ENCODE assay signal across 17 mouse cellular contexts in the genomic region with DNA sequence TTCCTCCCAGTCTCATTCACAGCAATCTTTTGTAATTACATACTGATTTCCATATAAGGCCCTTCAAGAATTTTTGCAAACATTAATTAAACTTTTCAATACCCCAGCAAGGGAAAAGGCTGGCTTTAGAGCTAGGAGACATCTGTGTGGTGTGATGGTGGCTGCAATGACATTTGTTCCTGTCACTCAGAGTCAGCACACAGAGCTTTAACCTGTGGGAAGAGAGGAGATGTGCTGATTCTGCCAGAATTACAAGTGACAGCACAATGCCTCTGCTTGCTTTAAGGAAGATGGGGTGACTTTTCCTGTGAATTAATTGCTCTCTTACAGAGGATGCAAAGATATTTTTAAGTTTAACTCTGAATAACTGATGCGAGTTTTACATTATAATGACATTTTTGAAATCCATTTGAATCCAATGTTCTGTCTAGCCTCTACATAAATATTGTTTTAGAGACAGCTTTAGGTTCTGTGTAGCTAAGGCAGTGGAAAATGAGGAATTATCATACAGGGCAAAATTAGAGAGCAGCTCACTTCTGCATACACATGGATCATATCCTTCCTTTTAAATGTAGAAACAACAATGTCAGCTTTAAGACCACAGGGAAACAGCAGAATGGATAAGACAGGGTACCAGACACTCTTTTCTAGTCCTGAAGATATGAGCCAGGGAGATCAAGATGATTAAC.
DNase-seq lines count a peak whose midpoint lies in the region; ATAC-seq and TF ChIP-seq lines count a peak whose summit lies in the region.
"Had no signal": no experiment of that assay in that cellular context is flagged by ENCODE, and none has a peak within 500 bp of the region (broad histone marks: within the 10 kb centered on the region; RNA-seq: fewer than 3 reads in every experiment).

No protein-coding gene starts in this region.

- no peak overlapping the region for H3K27ac ChIP-seq in forebrain, embryonic 14.5 days (ENCODE audit: low read depth, low read length)
- H3K27ac ChIP-seq in forebrain, embryonic 11.5 days (ENCODE audit: low read depth, low read length) = no peak overlapping the region
- H3K27ac ChIP-seq in midbrain, embryonic 16.5 days (ENCODE audit: low read length) = no peak overlapping the region
- no peak overlapping the region for H3K27ac ChIP-seq in midbrain, embryonic 10.5 days (replicated peaks)
- no peak overlapping the region for H3K27ac ChIP-seq in forebrain, postnatal 0 days (ENCODE audit: low read depth, low read length)
- H3K27ac ChIP-seq: embryonic facial prominence, embryonic 13.5 days; heart, embryonic 13.5 days; hindbrain, embryonic 15.5 days had no signal

- no peaks in the 10 kb centered on the region for H3K4me1 ChIP-seq in forebrain, embryonic 14.5 days (ENCODE audit: control insufficient read depth, insufficient read depth, low read length)
- no peaks in the 10 kb centered on the region for H3K4me1 ChIP-seq in forebrain, embryonic 11.5 days (replicated peaks; ENCODE audit: control insufficient read depth, insufficient read depth, low read length)
- H3K4me1 ChIP-seq in midbrain, embryonic 16.5 days (ENCODE audit: control insufficient read depth, insufficient read depth, low read length) = no peaks in the 10 kb centered on the region
- no peaks in the 10 kb centered on the region for H3K4me1 ChIP-seq in midbrain, embryonic 10.5 days
- H3K4me1 ChIP-seq in forebrain, postnatal 0 days (ENCODE audit: insufficient read depth) = no peaks in the 10 kb centered on the region
- H3K4me1 ChIP-seq: embryonic facial prominence, embryonic 13.5 days; hindbrain, embryonic 15.5 days had no signal

- DNase-seq in forebrain, embryonic 14.5 days (ENCODE audit: low spot score) = peak; percentile 9
- DNase-seq in forebrain, embryonic 11.5 days (ENCODE audit: low spot score) = no peak
- no peak for DNase-seq in midbrain, embryonic 10.5 days (ENCODE audit: low spot score)
- peak; percentile 26 for DNase-seq in forebrain, postnatal 0 days
- no peak for DNase-seq in kidney, postnatal 10 days
- DNase-seq: adrenal gland, adult 8-10 months; adrenal gland, postnatal 36 days; cerebellum, adult 11-12 months; cerebellum, adult 9-10 months; cerebellum, postnatal 25 days; gastrocnemius, postnatal 14 days; heart, postnatal 36 days had no signal

- H3K27me3 ChIP-seq in forebrain, embryonic 14.5 days (replicated peaks; ENCODE audit: control insufficient read depth, insufficient read depth, low read length) = no peaks in the 10 kb centered on the region
- H3K27me3 ChIP-seq in forebrain, embryonic 11.5 days (ENCODE audit: control insufficient read depth, insufficient read depth, low read length) = no peaks in the 10 kb centered on the region
- H3K27me3 ChIP-seq in midbrain, embryonic 16.5 days (ENCODE audit: control insufficient read depth, insufficient read depth, low read depth, low read length) = no peaks in the 10 kb centered on the region
- H3K27me3 ChIP-seq in midbrain, embryonic 10.5 days (ENCODE audit: low read depth, poor library complexity, severe bottlenecking) = no peaks in the 10 kb centered on the region
- H3K27me3 ChIP-seq in forebrain, postnatal 0 days (ENCODE audit: insufficient read depth, low read length) = no peaks in the 10 kb centered on the region
- H3K27me3 ChIP-seq: embryonic facial prominence, embryonic 13.5 days; heart, embryonic 13.5 days; hindbrain, embryonic 15.5 days had no signal

- WGBS in forebrain, embryonic 14.5 days = 83% methylated on average over 1 of the region's 1 CpGs
- 90% methylated on average over 1 of the region's 1 CpGs for WGBS in forebrain, embryonic 11.5 days
- 70% methylated on average over 1 of the region's 1 CpGs for WGBS in midbrain, embryonic 16.5 days
- 88% methylated on average over 1 of the region's 1 CpGs for WGBS in midbrain, embryonic 10.5 days
- WGBS in forebrain, postnatal 0 days = 54% methylated on average over 1 of the region's 1 CpGs

- no peak overlapping the region for H3K4me3 ChIP-seq in forebrain, embryonic 14.5 days (ENCODE audit: low read depth, low read length)
- no peak overlapping the region for H3K4me3 ChIP-seq in forebrain, embryonic 11.5 days (ENCODE audit: low read depth, low read length)
- no peak overlapping the region for H3K4me3 ChIP-seq in midbrain, embryonic 16.5 days (ENCODE audit: low read depth, low read length)
- no peak overlapping the region for H3K4me3 ChIP-seq in midbrain, embryonic 10.5 days
- H3K4me3 ChIP-seq in forebrain, postnatal 0 days (ENCODE audit: low read depth, low read length) = no peak overlapping the region
- H3K4me3 ChIP-seq: embryonic facial prominence, embryonic 13.5 days; heart, embryonic 13.5 days; hindbrain, embryonic 15.5 days had no signal

- H3K36me3 ChIP-seq in forebrain, embryonic 14.5 days (ENCODE audit: control insufficient read depth, insufficient read depth, low read length) = no peaks in the 10 kb centered on the region
- H3K36me3 ChIP-seq in forebrain, embryonic 11.5 days (ENCODE audit: control insufficient read depth, insufficient read depth, low read length) = no peaks in the 10 kb centered on the region
- H3K36me3 ChIP-seq in midbrain, embryonic 16.5 days (ENCODE audit: control insufficient read depth, insufficient read depth, low read length) = no peaks in the 10 kb centered on the region
- no peaks in the 10 kb centered on the region for H3K36me3 ChIP-seq in midbrain, embryonic 10.5 days
- no peaks in the 10 kb centered on the region for H3K36me3 ChIP-seq in forebrain, postnatal 0 days (ENCODE audit: insufficient read depth)
- H3K36me3 ChIP-seq: embryonic facial prominence, embryonic 13.5 days; heart, embryonic 13.5 days; hindbrain, embryonic 15.5 days had no signal

- no peaks in the 10 kb centered on the region for H3K9me3 ChIP-seq in forebrain, embryonic 14.5 days (replicated peaks; ENCODE audit: control insufficient read depth, low read length)
- no peaks in the 10 kb centered on the region for H3K9me3 ChIP-seq in forebrain, embryonic 11.5 days (ENCODE audit: control insufficient read depth, low read length)
- no peaks in the 10 kb centered on the region for H3K9me3 ChIP-seq in midbrain, embryonic 16.5 days (replicated peaks; ENCODE audit: control insufficient read depth, low read length, poor library complexity, severe bottlenecking)
- H3K9me3 ChIP-seq in midbrain, embryonic 10.5 days (replicated peaks) = no peaks in the 10 kb centered on the region
- no peaks in the 10 kb centered on the region for H3K9me3 ChIP-seq in forebrain, postnatal 0 days (ENCODE audit: low read length)
- H3K9me3 ChIP-seq: embryonic facial prominence, embryonic 13.5 days; heart, embryonic 13.5 days; hindbrain, embryonic 15.5 days had no signal

- no peak overlapping the region for H3K9ac ChIP-seq in forebrain, embryonic 14.5 days (ENCODE audit: low read length)
- H3K9ac ChIP-seq in forebrain, embryonic 11.5 days (ENCODE audit: low read length) = no peak overlapping the region
- H3K9ac ChIP-seq in midbrain, embryonic 16.5 days (ENCODE audit: low read depth, low read length) = no peak overlapping the region
- H3K9ac ChIP-seq in forebrain, postnatal 0 days = no peak overlapping the region
- H3K9ac ChIP-seq: embryonic facial prominence, embryonic 13.5 days; heart, embryonic 13.5 days; hindbrain, embryonic 15.5 days had no signal

- no peak overlapping the region for H3K4me2 ChIP-seq in forebrain, embryonic 14.5 days (ENCODE audit: low read length)
- H3K4me2 ChIP-seq in forebrain, embryonic 11.5 days (ENCODE audit: low read depth, low read length, severe bottlenecking) = no peak overlapping the region
- no peak overlapping the region for H3K4me2 ChIP-seq in midbrain, embryonic 16.5 days (ENCODE audit: low read length)
- H3K4me2 ChIP-seq in forebrain, postnatal 0 days (ENCODE audit: low read depth) = no peak overlapping the region
- H3K4me2 ChIP-seq: embryonic facial prominence, embryonic 13.5 days; heart, embryonic 13.5 days; hindbrain, embryonic 15.5 days had no signal

- no peak for TF ChIP-seq CTCF in forebrain, postnatal 0 days (IDR thresholded peaks at IDR 0.05; ENCODE audit: low read depth)

- peak; percentile 44; the same call in 1 of the 2 replicates for ATAC-seq in forebrain, embryonic 14.5 days
- ATAC-seq in forebrain, embryonic 11.5 days (replicated peaks; ENCODE audit: low FRiP score) = no peak
- peak; percentile 36; the same call in 1 of the 2 replicates for ATAC-seq in midbrain, embryonic 16.5 days
- peak; percentile 91 for ATAC-seq in forebrain, postnatal 0 days
- ATAC-seq: intestine, embryonic 16.5 days had no signal

Comparison
In these comparisons a context has a peak if more than half of its experiments do, and no peak if none do; other contexts are left out.
1. DNase-seq: peak in forebrain, embryonic 14.5 days (single experiment) and forebrain, postnatal 0 days (single experiment); none in forebrain, embryonic 11.5 days (single experiment), midbrain, embryonic 10.5 days (single experiment) and kidney, postnatal 10 days (single experiment).